Mouse (Mus musculus) C2C12 (cell line): ENCODE data around the gene Mrtfb. TPM values are rescaled to one million over a fixed set of nuclear protein-coding genes. Genes with fewer than 3 reads are reported as not detected.
A peak's percentile ranks its signal among the peaks of the same experiment; 100 is the strongest.

ENCODE experiments used
- H3K27me3 ChIP-seq: one replicate; pipeline ENCODE4 v1.6.1; 2011; ENCODE audit not compliant: control insufficient read depth, insufficient read depth, insufficient read length
- H3K36me3 ChIP-seq: one replicate; pipeline ENCODE4 v1.6.1; 2011; ENCODE audit not compliant: control insufficient read depth, insufficient read depth
- H3K4me3 ChIP-seq: one replicate; pipeline ENCODE4 v1.5.1; 2011; ENCODE audit warnings: mild to moderate bottlenecking, control low read depth; ENCODE audit not compliant: poor library complexity, insufficient read depth, severe bottlenecking
- H3K79me2 ChIP-seq: one replicate; pipeline ENCODE4 v1.6.1; 2011; ENCODE audit not compliant: control insufficient read depth, insufficient read depth
- H3K79me3 ChIP-seq: one replicate; pipeline ENCODE4 v1.6.1; 2011; ENCODE audit warnings: low read depth, control low read depth
- H3ac ChIP-seq: one replicate; pipeline ENCODE3; 2011; ENCODE audit warnings: low read depth; ENCODE audit not compliant: control insufficient read depth, insufficient read length
- CEBPB ChIP-seq: IDR thresholded peaks from one replicate; pipeline ENCODE4 v1.6.1; 2011; ENCODE audit warnings: low read depth, mild to moderate bottlenecking, control low read depth, moderate library complexity
- CTCF ChIP-seq: IDR thresholded peaks from one replicate; pipeline ENCODE4 v1.5.1; 2011; ENCODE audit not compliant: control insufficient read depth, insufficient read depth, insufficient read length
- FOSL1 ChIP-seq: IDR thresholded peaks from one replicate; pipeline ENCODE4 v1.8.0; 2011; ENCODE audit warnings: mild to moderate bottlenecking, low read length; ENCODE audit not compliant: poor library complexity, insufficient read depth, severe bottlenecking
- MAX ChIP-seq: IDR thresholded peaks from one replicate; pipeline ENCODE4 v1.6.1; 2011; ENCODE audit warnings: mild to moderate bottlenecking, control low read depth
- MYOD1 ChIP-seq: IDR thresholded peaks from one replicate; pipeline ENCODE4 v1.6.1; 2011; ENCODE audit warnings: low read depth; ENCODE audit not compliant: control insufficient read depth, insufficient read length
- MYOG ChIP-seq: IDR thresholded peaks from one replicate; pipeline ENCODE4 v1.6.1; 2011; ENCODE audit not compliant: control insufficient read depth, insufficient read length; ENCODE audit errors: extremely low read depth
- USF1 ChIP-seq: IDR thresholded peaks from one replicate; pipeline ENCODE4 v1.6.1; 2011; ENCODE audit warnings: low read depth, mild to moderate bottlenecking, control low read depth, moderate library complexity
- polyA plus RNA-seq: library from polyadenylated mRNA; unstranded; fragments of >200 nt; fragmentation: generic; extraction: Trizol; gene quantifications from one replicate; pipeline ENCODE4 v1.2.1, GENCODE M21; 2012; ENCODE audit warnings: missing spikeins

Mrtfb gene
- polyA plus RNA-seq, 1 experiment, result 6.6 TPM

DNA sequence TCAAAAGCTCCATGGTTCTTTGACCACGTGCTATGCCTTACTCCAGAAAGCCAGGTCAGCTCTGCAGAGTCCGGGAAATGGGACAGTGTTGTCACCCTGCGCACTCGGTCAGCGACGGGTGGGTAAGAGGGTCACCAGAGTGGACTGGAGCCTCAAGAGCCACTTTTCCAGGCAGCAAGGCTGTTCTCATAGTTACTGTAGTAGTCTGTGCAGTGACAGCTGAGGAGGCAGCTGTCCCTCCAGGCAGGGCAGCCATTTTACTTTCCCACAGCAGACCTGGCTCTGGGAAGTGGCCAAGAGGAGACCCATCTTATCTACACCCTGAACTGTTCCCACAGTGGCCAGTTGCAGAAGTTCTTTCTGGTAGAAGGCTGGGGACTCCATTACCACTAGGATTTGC lies 159.2 kb downstream of the Mrtfb start:
- H3K36me3 ChIP-seq, result peaks cover 26% of the 10 kb centered on the region
- no peaks in the 10 kb centered on the region for H3K79me3 ChIP-seq
- no peaks in the 10 kb centered on the region for H3K27me3 ChIP-seq
- H3K4me3 ChIP-seq, result no peak overlapping the region
- TF ChIP-seq CTCF (no peak), CEBPB (no peak), USF1 (no peak), FOSL1 (no peak), MAX (no peak), MYOG (no peak), MYOD1 (no peak)
- no peaks in the 10 kb centered on the region for H3K79me2 ChIP-seq
- H3ac ChIP-seq, result no peak overlapping the region

DNA sequence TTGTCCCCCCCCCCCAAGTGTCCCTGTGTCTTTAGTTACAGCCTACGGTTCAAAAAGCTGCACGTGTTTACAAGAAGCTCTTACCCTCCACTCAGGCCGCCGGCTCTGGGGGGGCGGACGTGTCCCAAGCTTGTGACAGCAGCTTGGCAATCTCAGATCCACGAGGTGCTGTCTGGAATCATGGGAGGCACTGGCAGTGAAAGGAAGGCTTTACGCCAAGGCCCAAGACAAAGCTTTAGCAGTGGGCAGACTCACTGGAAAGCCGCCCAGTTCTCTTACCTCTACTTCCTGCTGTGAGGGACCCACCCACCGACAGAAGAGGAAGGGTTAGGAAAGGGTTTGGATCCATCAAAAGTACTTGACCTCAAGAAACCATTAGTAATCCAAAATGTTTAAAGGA lies 160.2 kb downstream of the Mrtfb start:
- no peak overlapping the region for H3ac ChIP-seq
- no peaks in the 10 kb centered on the region for H3K27me3 ChIP-seq
- no peaks in the 10 kb centered on the region for H3K79me2 ChIP-seq
- no peak overlapping the region for H3K4me3 ChIP-seq
- peaks cover 16% of the 10 kb centered on the region for H3K36me3 ChIP-seq
- TF ChIP-seq MAX (no peak), USF1 (no peak), CTCF (no peak), FOSL1 (no peak), MYOG (no peak), MYOD1 (no peak), CEBPB (no peak)
- no peaks in the 10 kb centered on the region for H3K79me3 ChIP-seq

DNA sequence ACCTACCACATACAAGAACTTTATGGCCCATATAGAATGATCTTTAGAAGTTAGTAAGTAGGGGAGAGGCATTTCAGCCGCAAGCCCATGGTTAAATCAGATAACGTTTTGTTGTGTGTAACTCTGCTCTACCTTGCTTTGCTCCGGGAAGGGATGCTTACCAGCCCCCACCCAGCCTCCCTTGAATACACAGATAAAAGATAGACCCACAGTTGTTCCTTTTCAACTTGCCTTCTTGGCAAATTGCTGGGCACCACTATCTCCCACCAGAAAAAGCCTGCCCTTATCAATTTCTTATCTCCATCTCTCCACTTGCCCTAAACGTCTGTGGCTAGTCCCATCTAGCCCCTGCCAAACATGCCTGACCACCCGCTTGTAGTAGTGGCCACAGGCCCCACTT lies 161.6 kb downstream of the Mrtfb start:
- H3K36me3 ChIP-seq, result peaks cover 4% of the 10 kb centered on the region

DNA sequence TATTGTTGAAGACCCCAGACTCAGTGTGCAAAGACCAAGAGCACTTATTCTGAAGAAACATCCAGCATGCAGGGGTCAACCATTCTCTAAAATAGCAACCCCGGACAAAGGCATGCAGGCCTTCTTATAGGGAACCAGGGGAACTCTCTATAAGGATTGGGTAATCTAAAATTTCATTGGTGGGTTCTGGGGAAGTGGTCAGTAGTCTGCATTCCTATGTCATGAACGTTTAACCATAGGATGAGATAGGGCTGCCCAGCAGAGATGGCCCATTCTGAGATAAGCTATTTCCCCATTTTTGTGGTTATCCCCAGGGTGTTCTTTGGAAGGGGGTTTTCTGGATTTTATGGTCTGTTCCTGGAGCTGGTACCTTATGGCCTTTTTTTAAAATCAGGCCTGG lies 163.5 kb downstream of the Mrtfb start:
- H3K36me3 ChIP-seq, result no peaks in the 10 kb centered on the region
- no peak overlapping the region for H3ac ChIP-seq
- no peaks in the 10 kb centered on the region for H3K79me3 ChIP-seq
- H3K79me2 ChIP-seq, result no peaks in the 10 kb centered on the region
- TF ChIP-seq CTCF (no peak), CEBPB (peak; percentile 71)
- H3K27me3 ChIP-seq, result no peaks in the 10 kb centered on the region
- no peak overlapping the region for H3K4me3 ChIP-seq

More for the DNA sequence above, 161.6 kb downstream of the Mrtfb start:
- no peak for TF ChIP-seq MYOG
- no peak for TF ChIP-seq CEBPB
- TF ChIP-seq FOSL1, result no peak
- no peak for TF ChIP-seq MAX
- TF ChIP-seq MYOD1, result no peak
- TF ChIP-seq USF1, result no peak
- no peak for TF ChIP-seq CTCF
- H3K79me3 ChIP-seq, result no peaks in the 10 kb centered on the region
- no peak overlapping the region for H3K4me3 ChIP-seq
- no peaks in the 10 kb centered on the region for H3K27me3 ChIP-seq
- no peaks in the 10 kb centered on the region for H3K79me2 ChIP-seq
- H3ac ChIP-seq, result no peak overlapping the region

DNA sequence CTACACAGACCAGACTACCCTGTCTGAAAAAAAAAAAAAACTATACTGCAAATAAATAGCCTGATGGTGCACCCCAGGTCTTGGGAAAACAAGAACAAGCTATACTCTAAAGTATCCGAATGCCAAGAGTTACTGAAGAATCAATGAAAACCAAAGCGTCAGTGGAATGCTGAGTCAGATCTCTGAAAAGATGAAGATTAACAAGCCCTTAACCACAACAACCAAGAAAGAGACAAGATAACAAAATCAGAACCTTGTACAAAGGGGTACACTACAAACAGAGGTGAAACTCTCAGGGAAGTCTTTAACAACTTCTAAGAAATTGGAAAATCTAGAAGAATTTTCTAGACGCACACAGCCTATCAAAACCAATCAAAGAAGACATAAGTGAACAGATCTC lies 166.2 kb downstream of the Mrtfb start:
- H3ac ChIP-seq, result no peak overlapping the region
- H3K27me3 ChIP-seq, result no peaks in the 10 kb centered on the region
- no peaks in the 10 kb centered on the region for H3K79me2 ChIP-seq
- no peaks in the 10 kb centered on the region for H3K36me3 ChIP-seq
- H3K4me3 ChIP-seq, result no peak overlapping the region
- no peaks in the 10 kb centered on the region for H3K79me3 ChIP-seq
- TF ChIP-seq CEBPB (no peak), FOSL1 (no peak), CTCF (no peak), MAX (no peak), MYOD1 (no peak), MYOG (no peak), USF1 (no peak)

DNA sequence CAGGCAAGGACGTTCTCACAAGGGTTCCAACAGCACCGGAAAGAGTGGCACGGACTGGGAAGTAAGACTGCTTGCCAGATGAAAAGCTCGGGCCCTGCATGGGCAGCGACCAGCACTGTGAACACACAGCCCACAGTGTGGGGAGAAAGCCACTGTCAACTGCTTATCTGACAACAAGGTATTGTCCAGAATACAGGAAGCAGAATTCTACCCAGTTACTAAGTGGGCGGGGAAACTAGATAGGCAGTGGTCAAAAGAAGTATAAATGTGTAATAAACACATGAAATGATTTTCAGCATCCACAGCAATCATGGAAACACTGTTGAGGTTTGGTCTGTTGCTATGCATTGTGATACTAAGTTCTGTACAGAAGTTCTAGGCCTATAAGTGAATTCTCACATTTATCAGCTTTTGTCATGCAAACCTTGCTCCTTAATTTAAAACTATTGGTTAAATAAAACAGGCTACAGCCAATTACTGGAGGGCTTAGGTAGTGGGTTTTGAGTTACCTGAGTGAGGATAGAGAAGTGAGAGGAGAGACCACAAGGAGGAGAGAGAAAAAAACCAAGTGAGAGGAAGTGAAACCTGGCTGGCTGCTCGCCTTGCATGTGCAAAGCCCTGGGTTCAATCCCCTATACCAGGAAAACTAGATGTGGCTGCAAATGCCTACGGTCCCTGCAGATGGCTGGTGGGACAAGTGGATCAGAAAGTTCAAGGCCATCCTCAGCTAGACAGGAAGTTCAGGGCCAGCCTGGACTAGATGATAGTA lies 167.5 kb downstream of the Mrtfb start:
- Histone ChIP-seq H3ac (no peak overlapping the region), H3K79me3 (no peaks in the 10 kb centered on the region), H3K27me3 (no peaks in the 10 kb centered on the region), H3K4me3 (no peak overlapping the region), H3K36me3 (no peaks in the 10 kb centered on the region), H3K79me2 (no peaks in the 10 kb centered on the region)
- TF ChIP-seq CEBPB, result no peak
- TF ChIP-seq CTCF, result no peak
- no peak for TF ChIP-seq MYOG
- no peak for TF ChIP-seq MAX
- TF ChIP-seq USF1, result no peak
- no peak for TF ChIP-seq FOSL1
- no peak for TF ChIP-seq MYOD1
